Mouse (Mus musculus): ENCODE results near the gene Gm20503. TPM values are rescaled to one million over a fixed set of nuclear protein-coding genes. Genes with fewer than 3 reads are reported as not detected.
A peak's percentile ranks its signal among the peaks of the same experiment; 100 is the strongest.

Gm20503 gene
- total RNA-seq, 2 experiments from 2014 or later: 2.3 TPM; not detected in 1

DNA sequence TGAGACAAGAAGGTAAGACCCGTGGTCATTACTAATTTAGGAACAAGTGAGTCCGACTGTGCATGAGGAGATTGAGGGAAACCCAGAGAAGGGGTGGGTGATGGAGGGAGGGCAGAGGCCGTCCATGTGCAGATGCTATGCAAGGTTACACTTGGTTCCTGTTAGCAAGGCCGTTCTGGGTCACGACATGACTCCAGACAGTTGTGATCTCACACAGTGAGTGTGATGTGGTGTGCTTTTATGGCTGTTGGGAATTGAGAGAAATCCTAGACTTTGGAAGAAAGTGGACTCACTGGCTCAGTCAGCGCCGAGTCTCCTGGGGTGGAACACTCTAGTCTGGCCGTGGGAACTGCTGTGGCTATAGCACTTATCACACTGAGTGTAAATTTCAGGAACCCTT lies 3.2 kb downstream of the Gm20503 start:
- intact Hi-C loops (cut with DNase I): no loop called here
- no peak for DNase-seq

DNA sequence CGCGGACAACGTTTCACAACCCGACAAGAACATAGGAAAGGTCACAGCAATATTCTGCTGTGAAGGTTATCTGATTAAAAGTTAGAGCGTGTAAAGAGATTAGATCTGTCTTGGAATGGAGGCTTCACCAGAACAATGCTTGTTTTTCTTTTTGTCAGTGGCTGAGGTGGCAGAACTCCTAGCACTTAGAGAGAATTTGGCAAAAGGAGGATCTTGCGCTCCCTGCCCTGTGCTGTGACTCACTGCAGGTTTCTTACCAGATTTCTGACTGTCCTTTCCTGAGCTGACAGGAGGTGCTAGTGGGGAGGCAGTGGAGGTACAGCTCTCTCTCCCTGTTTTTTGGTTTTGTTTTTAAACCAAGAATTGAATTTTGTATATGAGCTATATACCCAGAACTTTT lies 4.0 kb downstream of the Gm20503 start:
- intact Hi-C loops (cut with DNase I): no loop called here
- no peak for DNase-seq

DNA sequence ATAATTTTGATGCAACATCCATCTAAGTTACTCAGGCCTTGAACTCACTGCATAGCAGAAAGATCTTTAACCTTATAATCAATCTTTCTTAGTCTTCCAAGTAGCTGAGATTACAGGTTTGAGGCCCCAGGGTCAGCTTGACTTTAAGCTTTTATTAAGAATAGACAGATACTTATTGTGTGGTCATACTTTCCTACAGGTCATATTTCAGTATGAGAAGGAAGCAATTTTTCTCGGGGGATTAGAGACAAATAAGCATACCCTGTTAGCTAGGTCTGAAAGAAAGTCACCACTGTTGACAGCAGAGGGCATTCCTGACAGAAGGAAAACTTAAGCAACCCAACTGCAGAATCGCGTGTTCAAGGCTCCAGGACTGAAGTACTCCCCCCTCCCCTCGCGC lies 5.0 kb downstream of the Gm20503 start:
- DNase-seq: no peak
- intact Hi-C loops (cut with DNase I): no loop called here

DNA sequence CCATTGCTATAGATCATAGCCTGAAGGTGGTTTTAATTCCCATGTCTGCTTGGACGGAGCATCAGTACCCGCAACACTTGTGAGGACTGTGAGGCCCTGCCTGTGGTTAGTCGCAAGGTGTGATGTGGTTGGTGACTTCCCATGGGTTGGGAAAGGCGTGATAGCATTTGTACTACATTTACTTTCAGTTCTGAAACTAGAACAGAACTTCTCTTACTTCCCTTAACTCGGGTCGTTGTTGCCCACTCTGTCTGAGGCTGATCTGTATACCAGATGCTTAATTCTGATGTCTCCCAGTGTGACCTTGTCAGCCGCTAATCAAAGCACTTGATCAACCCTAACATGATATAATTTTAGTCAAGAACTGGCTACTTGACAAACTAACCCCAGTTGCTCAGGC lies 6.2 kb downstream of the Gm20503 start:
- intact Hi-C loops (cut with DNase I): no loop called here
- DNase-seq: no peak

DNA sequence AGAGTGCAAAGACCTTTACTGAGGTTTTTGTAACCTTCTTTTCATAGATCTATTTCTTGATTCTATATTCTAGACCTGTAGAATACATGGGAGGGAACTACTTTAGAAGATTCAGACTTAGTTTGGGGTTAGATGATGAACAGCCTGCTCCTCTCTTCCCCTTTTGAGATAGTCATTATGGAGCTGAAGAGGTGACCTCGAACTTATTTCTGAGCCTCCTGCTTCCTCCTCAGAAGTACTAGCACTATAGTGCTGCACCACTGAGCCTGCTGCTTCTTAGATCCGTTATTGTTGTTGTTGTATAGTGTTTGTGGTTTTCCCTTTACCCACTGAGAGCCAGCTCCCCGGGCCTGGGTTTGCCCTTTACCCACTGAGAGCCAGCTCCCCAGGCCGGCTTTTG lies 6.7 kb downstream of the Gm20503 start:
- intact Hi-C loops (cut with DNase I): no loop called here
- DNase-seq: no peak

DNA sequence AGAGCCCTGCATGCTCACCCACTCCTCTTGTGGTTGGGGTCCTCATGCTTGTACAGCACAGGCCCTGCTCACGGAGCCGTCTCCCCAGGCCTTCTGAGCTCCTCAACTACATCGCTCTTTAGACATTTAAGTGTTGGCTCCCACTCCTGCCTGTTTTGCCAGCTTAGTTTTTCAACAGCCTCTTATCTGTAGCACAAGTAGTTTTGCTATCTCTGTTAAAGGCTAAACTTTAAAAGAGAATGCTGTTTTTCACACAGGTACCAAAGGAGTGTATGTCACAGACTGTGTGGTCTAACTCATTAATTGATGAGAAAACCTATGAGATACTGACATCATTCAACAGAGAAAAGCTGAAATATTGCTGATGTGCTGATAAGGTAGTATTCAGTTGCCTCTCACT lies 8.4 kb downstream of the Gm20503 start:
- DNase-seq: no peak
- intact Hi-C loops (cut with DNase I): no loop called here

DNA sequence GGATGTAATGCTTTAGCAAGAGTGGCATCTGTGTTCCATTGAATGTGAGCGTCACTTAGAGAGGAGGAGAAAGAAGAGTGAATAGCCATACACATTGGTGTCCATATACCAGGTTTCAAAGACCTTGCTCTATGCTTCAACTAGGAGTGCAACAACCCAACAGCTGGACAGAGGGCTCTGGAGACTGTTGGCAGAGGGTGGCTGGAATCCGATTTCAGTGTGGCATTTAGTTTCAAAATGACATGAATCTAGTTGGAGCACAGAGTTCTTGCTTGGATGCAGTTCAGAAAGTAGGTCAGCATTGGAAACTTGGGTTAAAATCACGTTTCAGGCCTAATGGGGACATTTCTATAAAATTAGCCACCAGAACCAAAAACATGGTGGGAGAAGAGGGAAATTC lies 12.2 kb downstream of the Gm20503 start:
- DNase-seq: no peak
- intact Hi-C loops (cut with DNase I): no loop called here

DNA sequence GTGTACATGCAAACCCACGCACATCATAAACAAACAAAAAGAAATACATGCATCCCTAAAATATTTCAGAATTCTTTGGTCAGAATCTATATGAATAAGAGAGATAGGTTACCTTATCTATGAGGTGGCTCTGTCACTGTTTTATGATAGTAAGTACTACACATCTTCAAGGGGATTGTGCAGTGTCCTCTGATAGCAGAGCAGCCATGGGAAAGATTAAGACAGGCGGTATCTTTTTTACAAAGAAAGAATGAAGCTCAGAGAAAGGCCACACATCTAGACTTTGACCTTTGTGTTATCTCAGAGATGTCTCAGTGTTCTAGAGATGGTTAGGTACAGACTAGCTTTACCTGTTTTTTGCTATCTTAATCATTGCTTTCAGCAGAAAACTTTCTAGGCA lies 13.9 kb downstream of the Gm20503 start:
- DNase-seq: no peak
- intact Hi-C loops (cut with DNase I): no loop called here

DNA sequence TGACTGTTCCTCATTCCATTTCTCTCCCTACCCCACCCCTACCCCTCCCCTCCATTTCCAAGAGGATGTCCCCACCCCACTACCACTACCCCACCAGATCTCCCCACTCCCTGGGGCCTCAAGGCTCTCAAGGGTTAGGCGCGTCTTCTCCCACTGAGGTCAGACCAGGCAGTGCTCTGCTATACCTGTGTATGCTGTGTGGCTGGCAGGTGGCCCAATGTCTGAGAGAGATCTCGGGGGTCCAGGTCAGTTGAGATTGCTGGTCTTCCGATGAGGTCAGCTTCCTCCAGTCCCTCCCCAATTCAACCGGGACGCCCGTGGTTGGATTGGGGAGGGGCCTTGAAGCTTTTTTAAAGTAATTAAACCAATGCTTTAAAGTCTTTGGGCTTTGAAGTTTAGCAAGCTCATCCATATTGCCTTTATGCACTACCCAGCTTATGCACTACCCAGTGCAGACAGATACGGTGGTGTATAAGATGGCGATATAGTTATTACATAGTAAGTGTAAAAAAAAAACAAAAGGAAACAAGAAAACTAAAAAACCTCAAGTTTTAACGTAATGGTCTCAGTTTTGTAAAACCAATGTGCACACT lies 31.4 kb downstream of the Gm20503 start:
- intact Hi-C loops (cut with DNase I): no loop called here
- DNase-seq: peak; percentile 32

DNA sequence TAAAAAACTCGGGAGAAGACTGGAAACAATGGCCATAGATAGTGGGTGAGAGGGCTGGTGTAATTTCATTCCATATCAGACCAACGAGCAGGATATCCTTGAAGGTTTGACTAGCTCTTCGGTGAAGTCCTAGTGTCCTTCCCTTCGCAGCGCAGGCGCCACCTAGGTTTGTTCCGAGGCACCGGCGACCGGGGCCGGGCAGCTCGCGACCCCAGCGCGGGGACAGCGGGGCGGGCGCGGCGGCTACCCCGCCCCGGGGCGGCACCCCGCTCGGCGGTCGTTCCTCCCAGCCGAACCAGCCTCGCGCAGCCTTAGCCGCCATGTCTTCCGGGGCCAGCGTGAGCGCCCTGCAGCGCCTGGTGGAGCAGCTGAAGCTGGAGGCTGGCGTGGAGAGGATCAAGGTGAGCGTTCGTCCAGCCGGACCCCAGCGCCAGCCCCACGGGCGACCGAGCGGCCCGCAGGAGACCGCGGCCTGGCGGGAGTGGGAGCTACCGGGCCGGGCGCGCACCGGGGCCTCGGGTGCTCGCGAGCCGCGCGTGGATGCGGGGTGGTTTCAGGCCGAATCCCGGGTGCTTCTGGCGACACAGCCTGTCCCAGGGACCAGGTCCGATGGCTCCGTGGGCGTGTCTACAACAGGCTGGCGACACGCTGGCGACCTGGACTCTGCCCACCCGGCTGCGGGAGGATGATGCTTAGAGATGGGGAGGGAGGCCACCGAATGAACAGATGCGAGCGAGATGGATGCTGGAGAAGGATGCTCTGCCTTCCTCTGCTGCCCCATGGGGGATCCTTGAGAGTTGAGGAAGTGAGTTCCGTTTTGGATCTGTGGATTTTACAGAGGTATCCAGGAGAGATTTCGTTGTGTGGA lies 32.1 kb downstream of the Gm20503 start, which contains the start of gene Gng10:
Gene Gng10, plus strand, starts transcription at position 171 of the 868 bp plus-strand sequence.
- intact Hi-C loops (cut with DNase I): no loop called here

DNA sequence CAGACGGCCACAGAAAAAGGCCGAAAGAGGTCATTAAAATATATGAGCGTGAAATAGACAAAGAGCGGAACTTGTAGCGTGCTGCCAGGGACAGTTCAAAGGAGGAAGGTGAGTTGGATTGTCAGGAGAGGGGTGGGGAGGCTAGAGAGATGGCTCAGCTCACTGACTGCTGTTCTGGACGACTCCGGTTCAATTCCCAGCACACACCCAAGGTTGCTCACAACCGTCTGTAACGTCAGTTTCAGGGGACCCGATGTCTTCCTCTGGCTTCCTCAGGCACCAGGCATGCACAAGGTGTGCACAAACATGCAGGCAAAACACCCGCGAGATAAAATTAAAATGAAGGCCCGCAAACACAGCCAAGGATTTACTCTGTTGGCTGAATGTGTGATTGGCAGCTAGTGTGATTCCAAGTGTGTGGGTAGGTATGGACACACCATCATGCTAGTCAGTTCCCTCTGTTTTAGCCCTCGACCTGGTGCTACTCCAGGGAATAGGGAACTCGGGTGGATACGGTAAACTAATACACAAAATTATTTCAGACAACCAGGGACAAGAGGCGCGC lies 32.9 kb downstream of the Gm20503 start:
- intact Hi-C loops (cut with DNase I): no loop called here
- DNase-seq: no peak

More for the DNA sequence above, 32.1 kb downstream of the Gm20503 start, which contains the start of gene Gng10:
- DNase-seq: peak; percentile 74

DNA sequence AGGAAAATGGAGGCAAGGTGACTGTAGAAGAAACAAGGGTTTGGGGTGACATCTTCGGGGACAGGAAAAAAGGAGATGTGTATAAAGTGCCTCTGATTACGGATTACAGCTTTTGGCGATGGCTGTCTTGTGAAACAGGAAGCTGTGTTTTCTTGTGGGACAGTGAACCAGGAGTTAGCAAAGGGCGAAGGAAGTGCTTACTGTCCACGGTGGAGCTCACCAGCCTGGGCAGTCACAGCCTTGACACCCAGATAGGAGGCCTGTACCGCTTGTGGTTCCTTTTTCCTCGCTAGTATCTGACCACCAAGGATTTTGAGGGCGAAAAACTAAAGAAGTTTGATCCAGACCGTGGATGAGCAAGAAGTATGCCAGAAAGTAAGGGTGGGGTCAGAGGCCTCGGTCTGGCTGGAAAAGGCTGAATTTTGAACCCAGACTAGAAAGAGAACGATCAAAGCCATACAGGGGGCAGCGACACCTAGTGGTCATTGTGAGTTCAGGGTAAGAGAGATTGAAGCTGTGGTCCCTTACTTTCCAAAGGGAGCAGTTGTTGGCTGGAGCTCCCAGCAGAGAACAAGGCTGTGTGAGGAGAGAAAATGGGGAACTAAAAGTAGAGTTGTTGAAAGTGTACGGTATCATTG lies 33.6 kb downstream of the Gm20503 start:
- DNase-seq: peak; percentile 78
- intact Hi-C loops (cut with DNase I): no loop called here

DNA sequence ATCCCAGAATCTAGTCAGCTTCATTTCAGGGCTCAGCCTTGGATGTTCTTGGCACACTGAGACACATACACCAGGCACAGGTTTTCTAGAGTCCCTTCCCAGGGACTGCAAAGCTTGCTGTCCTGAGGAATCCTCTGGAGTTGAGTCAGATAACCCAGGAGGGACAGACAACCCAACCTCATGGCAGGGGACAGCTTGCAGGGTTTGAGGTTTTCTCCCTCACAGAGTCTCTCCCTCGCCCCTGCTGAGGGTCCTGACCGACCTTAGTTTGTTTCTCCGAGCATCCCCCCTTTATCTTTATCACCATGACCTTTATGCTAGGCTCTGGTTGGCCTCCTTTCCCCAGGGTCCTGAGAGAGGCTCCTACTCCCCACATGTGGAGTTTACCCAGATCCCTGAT lies 34.5 kb downstream of the Gm20503 start:
- DNase-seq: no peak

DNA sequence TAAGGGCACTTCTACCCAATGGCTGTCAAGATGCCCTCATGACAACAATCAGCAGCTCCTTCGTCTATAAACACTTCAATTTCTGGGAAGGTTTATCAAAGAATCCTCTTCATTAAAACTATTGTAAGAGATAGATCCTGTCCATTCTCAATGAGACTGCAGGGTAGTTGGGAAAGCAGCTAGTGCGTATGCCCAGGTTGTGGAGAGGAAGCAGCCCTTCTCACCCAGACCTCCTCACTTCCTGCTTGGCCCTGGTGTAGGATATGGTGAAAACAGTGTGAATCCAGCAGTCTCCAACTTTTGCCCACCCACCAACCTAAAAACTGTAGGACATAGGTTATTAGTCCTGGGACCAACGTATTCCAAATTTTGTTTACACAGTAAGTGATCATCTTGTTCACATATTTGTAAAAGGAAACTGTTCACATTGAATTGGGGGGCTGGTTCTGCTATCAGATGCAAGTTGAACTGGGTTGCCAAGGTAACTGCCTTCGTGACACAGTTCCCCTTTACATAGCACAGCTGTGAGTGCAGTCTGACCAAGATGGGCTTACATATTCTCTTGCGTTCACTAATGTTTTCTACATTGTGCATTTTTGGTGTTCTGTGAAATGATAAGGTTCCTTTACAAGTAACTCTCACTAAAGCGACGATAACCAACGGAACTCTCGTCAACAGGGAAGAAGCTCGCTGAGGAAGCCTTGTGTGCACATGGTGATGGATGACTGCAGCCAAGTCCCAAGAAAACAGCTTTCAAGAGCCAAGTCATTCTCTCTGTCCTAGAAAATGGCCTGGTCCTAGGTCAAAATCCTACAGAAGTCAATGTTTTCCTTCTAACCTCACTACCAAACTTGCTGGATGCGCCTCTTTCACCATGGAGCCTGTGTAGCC lies 37.6 kb downstream of the Gm20503 start:
- no peak for DNase-seq
- intact Hi-C loops (cut with DNase I): no loop called here

More for the DNA sequence above, 34.5 kb downstream of the Gm20503 start:
- intact Hi-C loops (cut with DNase I): no loop called here

DNA sequence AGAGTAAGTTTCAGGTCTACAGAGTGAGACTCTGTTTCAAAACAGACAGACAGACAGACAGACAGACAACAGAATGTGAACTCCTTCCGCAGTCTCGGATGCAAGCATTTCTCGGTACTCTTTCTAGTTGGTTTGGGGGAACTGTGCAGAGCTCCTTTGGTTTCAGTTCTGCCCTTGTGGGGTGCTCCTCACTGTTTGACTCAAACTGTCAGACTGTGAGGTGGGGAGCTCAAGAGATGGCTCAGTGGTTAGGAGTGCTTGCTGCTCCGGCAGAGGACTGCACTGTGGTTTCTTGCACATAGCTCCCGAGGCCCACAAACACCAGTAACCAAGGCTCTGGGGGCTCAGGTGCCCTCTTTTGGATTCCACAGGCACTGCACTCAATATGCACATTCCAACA lies 40.1 kb downstream of the Gm20503 start:
- intact Hi-C loops (cut with DNase I): no loop called here
- DNase-seq: no peak

DNA sequence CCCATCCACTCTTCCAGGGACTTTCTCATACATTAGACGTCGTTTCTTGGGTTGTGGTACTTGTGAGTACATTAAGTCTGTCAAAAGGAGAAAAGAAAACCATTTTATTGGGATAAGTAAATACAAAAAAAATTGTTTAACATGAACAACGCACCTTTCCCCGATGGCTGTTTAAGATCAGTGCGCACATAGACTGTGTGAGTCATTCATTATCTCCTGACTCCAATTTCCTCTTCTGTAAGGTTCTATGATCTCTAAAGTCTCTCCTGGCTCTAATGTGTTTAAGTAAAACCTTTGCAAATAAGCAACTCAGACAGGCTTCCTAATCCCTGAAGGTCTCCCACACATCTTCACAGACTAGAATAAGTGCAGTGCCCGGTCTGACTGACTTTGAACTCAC lies 40.9 kb downstream of the Gm20503 start:
- intact Hi-C loops (cut with DNase I): no loop called here
- no peak for DNase-seq

DNA sequence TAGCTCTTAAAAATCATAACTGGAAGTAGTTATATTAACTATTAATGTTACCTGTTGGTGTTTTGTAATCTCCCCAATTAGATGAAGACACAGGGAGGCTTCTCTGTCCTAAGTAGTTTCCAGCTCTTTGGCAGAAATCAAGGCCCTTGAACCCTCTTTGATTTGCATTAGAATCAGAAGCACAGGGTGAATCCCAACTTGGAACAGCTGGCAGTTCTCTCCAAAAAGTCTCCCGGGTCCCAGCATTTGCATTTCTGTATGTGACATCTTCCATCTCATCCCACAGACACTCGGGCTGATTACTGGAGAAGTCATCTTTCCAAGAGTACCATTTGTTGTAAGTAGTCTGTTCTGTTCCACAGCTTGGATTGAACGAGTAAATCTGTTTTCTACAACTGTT lies 44.2 kb downstream of the Gm20503 start:
- intact Hi-C loops (cut with DNase I): no loop called here

DNA sequence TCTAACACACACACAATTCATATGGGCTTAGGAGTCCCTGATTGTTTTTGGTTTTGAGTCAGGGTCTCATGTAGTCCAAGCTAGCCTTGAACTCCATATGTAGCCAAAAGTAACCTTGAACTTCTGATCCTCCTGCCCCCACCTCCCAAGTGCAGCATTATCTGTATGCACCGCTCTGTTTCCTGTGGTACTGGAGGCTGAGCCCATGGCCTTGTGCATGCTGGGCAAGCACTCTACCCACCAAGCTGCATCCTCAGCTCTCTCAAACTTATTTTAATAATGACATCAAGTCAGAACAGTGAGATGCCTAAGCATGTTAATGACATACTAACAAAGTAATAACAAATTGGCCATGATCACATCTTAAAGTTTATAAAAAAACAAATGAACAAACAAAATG lies 48.1 kb downstream of the Gm20503 start:
- DNase-seq: no peak
- intact Hi-C loops (cut with DNase I): no loop called here

More for the DNA sequence above, 44.2 kb downstream of the Gm20503 start:
- no peak for DNase-seq

DNA sequence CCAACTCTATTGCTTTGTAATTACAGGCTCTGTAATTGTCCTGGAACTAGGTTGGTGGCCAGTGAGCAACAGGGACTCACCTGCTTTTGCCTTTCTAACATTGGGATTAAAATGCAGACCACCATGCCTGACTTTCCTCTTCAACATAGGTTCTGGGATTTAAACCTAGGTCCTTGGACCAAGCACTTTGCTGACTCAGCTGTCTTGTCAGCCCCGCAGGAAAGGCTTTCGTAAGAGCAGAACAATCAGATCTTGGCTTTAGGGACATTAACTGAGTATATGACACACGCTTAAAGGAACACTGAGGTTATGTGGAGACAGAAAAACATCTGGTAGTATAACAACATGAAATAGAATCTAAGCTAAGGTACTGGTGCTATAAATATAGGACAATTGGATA lies 54.9 kb downstream of the Gm20503 start:
- DNase-seq: no peak
- intact Hi-C loops (cut with DNase I): no loop called here

DNA sequence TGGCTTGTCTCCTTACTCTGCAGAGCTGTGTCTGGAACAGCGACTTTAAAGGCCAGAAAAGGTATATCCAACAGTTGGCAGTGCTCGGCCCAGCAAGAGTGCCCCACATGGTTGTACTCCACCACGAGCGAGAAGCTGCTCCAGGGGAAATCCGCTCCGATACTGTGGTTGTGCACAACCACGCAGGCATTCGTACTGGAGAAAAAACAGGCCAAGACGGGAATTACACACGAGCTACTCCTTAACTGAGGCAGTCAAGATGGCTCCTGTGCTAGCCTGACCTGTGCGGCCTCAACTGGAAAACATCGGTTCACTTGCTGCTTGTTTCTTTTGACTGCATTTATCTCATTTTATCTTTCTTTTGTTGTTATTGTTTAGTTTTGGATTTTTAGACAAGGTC lies 59.5 kb downstream of the Gm20503 start:
- intact Hi-C loops (cut with DNase I): no loop called here

More for the DNA sequence above, 59.5 kb downstream of the Gm20503 start:
- DNase-seq: no peak
